Mouse (Mus musculus) forebrain, embryonic 15.5 days (tissue): ENCODE measurements at regions not wholly inside any gene's neighbourhood (a gene's known extent, or its start where the extent isn't known, plus 50 kb on each side); places are given as distances from the start of the nearest gene placed in this dataset.

ENCODE experiments used
- ATAC-seq: fragments of 200-750 bp; cut with Nextera tagmentation; replicated peaks from 2 replicates; pipeline ENCODE4 v1.8.0; 2017; ENCODE audit warnings: mild to moderate bottlenecking, moderate TSS enrichment, moderate library complexity
- H3K27ac ChIP-seq: fragments of 300-500 bp; sonication (generic); replicated peaks from 2 replicates; pipeline ENCODE4 v1.5.1; 2015; ENCODE audit warnings: mild to moderate bottlenecking, inconsistent platforms
- H3K27me3 ChIP-seq: fragments of 300-500 bp; sonication (generic); 2 replicates; pipeline ENCODE4 v1.6.1; 2015; ENCODE audit warnings: inconsistent platforms
- H3K36me3 ChIP-seq: fragments of 300-500 bp; sonication (generic); 2 replicates; pipeline ENCODE4 v1.6.1; 2015; ENCODE audit warnings: mild to moderate bottlenecking, inconsistent platforms
- H3K4me1 ChIP-seq: fragments of 300-500 bp; sonication (generic); 2 replicates; pipeline ENCODE4 v1.6.1; 2015; ENCODE audit warnings: inconsistent platforms
- H3K4me2 ChIP-seq: fragments of 300-500 bp; sonication (generic); replicated peaks from 2 replicates; pipeline ENCODE4 v1.6.1; 2015; ENCODE audit warnings: mild to moderate bottlenecking, inconsistent platforms
- H3K4me3 ChIP-seq: fragments of 300-500 bp; sonication (generic); 2 replicates; pipeline ENCODE4 v1.5.1; 2015; ENCODE audit warnings: mild to moderate bottlenecking, inconsistent platforms
- H3K9ac ChIP-seq: fragments of 300-500 bp; sonication (generic); replicated peaks from 2 replicates; pipeline ENCODE4 v1.6.1; 2015; ENCODE audit warnings: mild to moderate bottlenecking, inconsistent platforms
- H3K9me3 ChIP-seq: fragments of 300-500 bp; sonication (generic); 2 replicates; pipeline ENCODE4 v1.6.1; 2016; ENCODE audit warnings: inconsistent platforms
- WGBS: fragments of 180-500 bp; shearing (Covaris S2); methylation state at CpG from one replicate; pipeline ENCODE4 v1.1.7; 2015; ENCODE audit warnings: mixed read lengths; 5-methylcytosine and 5-hydroxymethylcytosine counted together

GRCm38 (mm10) chrX:57951301-57951700 is 71.2 kb upstream of the Zic3 start:
- Histone ChIP-seq H3K27me3 (no peaks in the 10 kb centered on the region), H3K4me1 (peaks cover 4% of the 10 kb centered on the region; the same call in 1 of the 2 replicates), H3K9me3 (no peaks in the 10 kb centered on the region), H3K27ac (no peak overlapping the region), H3K4me3 (no peak overlapping the region), H3K4me2 (no peak overlapping the region), H3K9ac (no peak overlapping the region), H3K36me3 (no peaks in the 10 kb centered on the region)
- ATAC-seq: no peak
- WGBS: 47% methylated on average over 3 of the region's 3 CpGs

- Histone ChIP-seq H3K36me3 (no peaks in the 10 kb centered on the region), H3K4me2 (no peak overlapping the region), H3K27ac (no peak overlapping the region), H3K4me1 (peaks cover 4% of the 10 kb centered on the region; the same call in 1 of the 2 replicates), H3K27me3 (no peaks in the 10 kb centered on the region), H3K9me3 (no peaks in the 10 kb centered on the region), H3K4me3 (no peak overlapping the region), H3K9ac (no peak overlapping the region)
- ATAC-seq: peak; percentile 61
- WGBS: 24% methylated on average over 3 of the region's 3 CpGs
These were observed 67.8 kb upstream of the Zic3 start for GRCm38 (mm10) chrX:57954594-57955185.
